Mouse (Mus musculus): ENCODE data around the gene Atp1b4.

GRCm38 (mm10) chrX:38315884-38316283 is at the start of gene Atp1b4:
- TF ChIP-seq GATA1 (IDR thresholded peaks at IDR 0.05; ENCODE audit: borderline replicate concordance, low read length) (no peak), FLI1 (IDR thresholded peaks at IDR 0.05; ENCODE audit: low read length) (no peak)

All from megakaryocyte, embryonic 14.5 days (primary cell).